Mouse (Mus musculus): ENCODE measurements around the gene Gse1.

- TF ChIP-seq POLR2A (IDR thresholded peaks at IDR 0.05; ENCODE audit: low read depth, low read length) (no peak), CTCF (conservative IDR thresholded peaks at IDR 0.05; ENCODE audit: insufficient read depth, insufficient read length, low read depth, low read length) (no peak)
Observed at GRCm38 (mm10) chr8:120513145-120513544, 284.9 kb downstream of the Gse1 start.

Measured in kidney, adult 2 months (tissue).